Comparison of ENCODE assay signal across 8 mouse cellular contexts in genomic region chr19:56549033-56549680, GRCm38 (mm10). TPM values are rescaled to one million over a fixed set of nuclear protein-coding genes. Genes with fewer than 3 reads are reported as not detected.
DNase-seq lines count a peak whose midpoint lies in the region; ATAC-seq and TF ChIP-seq lines count a peak whose summit lies in the region.

No protein-coding gene starts in this region.

- 15% methylated on average over 18 of the region's 18 CpGs for WGBS in lung, embryonic 15.5 days
- WGBS in intestine, postnatal 0 days, result 11% methylated on average over 18 of the region's 18 CpGs
- 29% methylated on average over 18 of the region's 18 CpGs for WGBS in midbrain, embryonic 13.5 days

- H3K36me3 ChIP-seq in lung, embryonic 15.5 days, result peaks cover 27% of the 10 kb centered on the region
- H3K36me3 ChIP-seq in intestine, postnatal 0 days (ENCODE audit: control insufficient read depth, insufficient read depth), result peaks cover 30% of the 10 kb centered on the region
- peaks cover 27% of the 10 kb centered on the region for H3K36me3 ChIP-seq in midbrain, embryonic 13.5 days

- H3K27ac ChIP-seq in lung, embryonic 15.5 days, result peak overlapping the region; percentile 97
- H3K27ac ChIP-seq in embryonic fibroblast, embryonic 13.5 days (ENCODE audit: insufficient read depth, low read length), result peak overlapping the region; percentile 91
- H3K27ac ChIP-seq in intestine, postnatal 0 days (ENCODE audit: low read depth, low read length), result peak overlapping the region; percentile 98
- H3K27ac ChIP-seq in midbrain, embryonic 13.5 days, result peak overlapping the region; percentile 93

- H3K4me2 ChIP-seq in lung, embryonic 15.5 days, result peak overlapping the region; percentile 90
- peak overlapping the region; percentile 89 for H3K4me2 ChIP-seq in intestine, postnatal 0 days (replicated peaks; ENCODE audit: low read depth)
- peak overlapping the region; percentile 76 for H3K4me2 ChIP-seq in midbrain, embryonic 13.5 days (replicated peaks)

- no peaks in the 10 kb centered on the region for H3K27me3 ChIP-seq in lung, embryonic 15.5 days
- H3K27me3 ChIP-seq in intestine, postnatal 0 days (replicated peaks; ENCODE audit: control insufficient read depth, insufficient read depth, low read length), result no peaks in the 10 kb centered on the region
- no peaks in the 10 kb centered on the region for H3K27me3 ChIP-seq in midbrain, embryonic 13.5 days

- H3K9ac ChIP-seq in lung, embryonic 15.5 days, result peak overlapping the region; percentile 95
- peak overlapping the region; percentile 94 for H3K9ac ChIP-seq in intestine, postnatal 0 days (ENCODE audit: low read depth, low read length)
- peak overlapping the region; percentile 95 for H3K9ac ChIP-seq in midbrain, embryonic 13.5 days (replicated peaks)

- H3K9me3 ChIP-seq in lung, embryonic 15.5 days, result no peaks in the 10 kb centered on the region
- no peaks in the 10 kb centered on the region for H3K9me3 ChIP-seq in intestine, postnatal 0 days (ENCODE audit: control insufficient read depth)
- H3K9me3 ChIP-seq in midbrain, embryonic 13.5 days, result no peaks in the 10 kb centered on the region

- TF ChIP-seq POLR2A in embryonic fibroblast, embryonic 13.5 days (IDR thresholded peaks at IDR 0.05; ENCODE audit: low read depth, low read length), result no peak

- intact Hi-C loops in gastrocnemius, postnatal 14 days (cut with DNase I; ENCODE audit: low total_unique reads), result no loop called here

- DNase-seq in lung, postnatal 4 days, result no peak
- DNase-seq in right cerebral cortex, postnatal 10 days (ENCODE audit: low spot score in 2 of 2), result no peak
- no peak for DNase-seq in left cerebral cortex, adult 9 months (ENCODE audit: low spot score in 2 of 2)
- DNase-seq in gastrocnemius, postnatal 14 days, result no peak

- no peak for TF ChIP-seq CTCF in embryonic fibroblast, embryonic 13.5 days (IDR thresholded peaks at IDR 0.05; ENCODE audit: borderline replicate concordance, insufficient read depth, low read length)
- no peak for TF ChIP-seq CTCF in intestine, postnatal 0 days (IDR thresholded peaks at IDR 0.05; ENCODE audit: low read depth)

- peaks cover 40% of the 10 kb centered on the region for H3K4me1 ChIP-seq in lung, embryonic 15.5 days
- H3K4me1 ChIP-seq in embryonic fibroblast, embryonic 13.5 days (ENCODE audit: control insufficient read depth, insufficient read depth, low read length), result peaks cover 3% of the 10 kb centered on the region; the same call in 1 of the 2 replicates
- peaks cover 4% of the 10 kb centered on the region; the same call in 1 of the 2 replicates for H3K4me1 ChIP-seq in intestine, postnatal 0 days (replicated peaks; ENCODE audit: control insufficient read depth, insufficient read depth, low read length)
- peaks cover 25% of the 10 kb centered on the region for H3K4me1 ChIP-seq in midbrain, embryonic 13.5 days (replicated peaks)

- no peak for ATAC-seq in lung, embryonic 15.5 days (ENCODE audit: borderline replicate concordance, extremely low read depth, low FRiP score, low TSS enrichment)
- no peak for ATAC-seq in intestine, postnatal 0 days
- peak; percentile 2; the same call in 1 of the 2 replicates for ATAC-seq in midbrain, embryonic 13.5 days

- peak overlapping the region; percentile 91 for H3K4me3 ChIP-seq in lung, embryonic 15.5 days
- peak overlapping the region; percentile 70 for H3K4me3 ChIP-seq in embryonic fibroblast, embryonic 13.5 days (ENCODE audit: insufficient read depth, low read length)
- peak overlapping the region; percentile 82 for H3K4me3 ChIP-seq in intestine, postnatal 0 days (ENCODE audit: low read depth, low read length)
- peak overlapping the region; percentile 96 for H3K4me3 ChIP-seq in midbrain, embryonic 13.5 days (replicated peaks)

RNA-seq across cellular contexts. Expression of gene Nhlrc2, which starts 1.1 kb away (rescaled TPM):
- 19.1 and 19.4 TPM in 2 replicates for polyA plus RNA-seq in lung, embryonic 15.5 days (2015; fragmentation: Nextera tagmentation; extraction: Ambion mirVana)
- polyA plus RNA-seq in embryonic fibroblast, embryonic 13.5 days (2011; ENCODE audit: insufficient read length, low read depth, missing spikeins), result 19.3 and 20.2 TPM in 2 replicates
- polyA plus RNA-seq in intestine, postnatal 0 days (2015; fragmentation: Nextera tagmentation; extraction: Ambion mirVana), result 8.3 and 8.8 TPM in 2 replicates
- polyA plus RNA-seq in midbrain, embryonic 13.5 days (2015; fragmentation: Nextera tagmentation; extraction: Ambion mirVana), result 10.5 and 11.6 TPM in 2 replicates
- total RNA-seq in gastrocnemius, postnatal 14 days (2021), result 1 to 10 TPM; 9.0 to 9.6 TPM

RNA-seq across cellular contexts. Expression of gene Dclre1a, which starts 1.1 kb away (rescaled TPM):
- 19.9 and 21.1 TPM in 2 replicates for polyA plus RNA-seq in lung, embryonic 15.5 days (2015; fragmentation: Nextera tagmentation; extraction: Ambion mirVana)
- polyA plus RNA-seq in embryonic fibroblast, embryonic 13.5 days (2011; ENCODE audit: insufficient read length, low read depth, missing spikeins), result 16.8 and 22.3 TPM in 2 replicates
- 11.5 and 13.8 TPM in 2 replicates for polyA plus RNA-seq in intestine, postnatal 0 days (2015; fragmentation: Nextera tagmentation; extraction: Ambion mirVana)
- 14.2 and 16.4 TPM in 2 replicates for polyA plus RNA-seq in midbrain, embryonic 13.5 days (2015; fragmentation: Nextera tagmentation; extraction: Ambion mirVana)
- total RNA-seq in gastrocnemius, postnatal 14 days (2021), result 1 to 10 TPM; 4.1 to 5.8 TPM
